Mouse (Mus musculus): ENCODE data around the gene Snx7. TPM values are rescaled to one million over a fixed set of nuclear protein-coding genes. Genes with fewer than 3 reads are reported as not detected.

Snx7 gene
- total and polyA plus RNA-seq, 2 experiments from 2014 or later = 27.4 to 32.3 TPM

GRCm38 (mm10) chr3:117823218-117823617 is 45.5 kb downstream of the Snx7 start:
- Histone ChIP-seq H3K4me1 (ENCODE audit: insufficient read depth) (peaks cover 10% of the 10 kb centered on the region), H3K27me3 (ENCODE audit: insufficient read depth, low read length) (no peaks in the 10 kb centered on the region), H3K9me3 (ENCODE audit: low read length) (no peaks in the 10 kb centered on the region), H3K4me3 (ENCODE audit: low read depth, low read length) (no peak overlapping the region), H3K4me2 (ENCODE audit: low read depth) (no peak overlapping the region), H3K27ac (ENCODE audit: low read depth, low read length) (peak overlapping the region; percentile 54; the same call in 1 of the 2 replicates), H3K9ac (no peak overlapping the region), H3K36me3 (ENCODE audit: insufficient read depth) (no peaks in the 10 kb centered on the region)
- DNase-seq = peak; percentile 55
- no peak for TF ChIP-seq CTCF (IDR thresholded peaks at IDR 0.05; ENCODE audit: low read depth)
- WGBS = 58% methylated on average over 3 of the region's 3 CpGs
- ATAC-seq = peak; percentile 57; the same call in 1 of the 2 replicates

GRCm38 (mm10) chr3:117817635-117818034 is 51.1 kb downstream of the Snx7 start:
- DNase-seq (no peak), ATAC-seq (no peak)
- no peaks in the 10 kb centered on the region for H3K36me3 ChIP-seq (ENCODE audit: insufficient read depth)
- no peaks in the 10 kb centered on the region for H3K27me3 ChIP-seq (ENCODE audit: insufficient read depth, low read length)
- H3K4me3 ChIP-seq (ENCODE audit: low read depth, low read length) = no peak overlapping the region
- H3K27ac ChIP-seq (ENCODE audit: low read depth, low read length) = no peak overlapping the region
- no peak for TF ChIP-seq CTCF (IDR thresholded peaks at IDR 0.05; ENCODE audit: low read depth)
- no peaks in the 10 kb centered on the region for H3K9me3 ChIP-seq (ENCODE audit: low read length)
- no peaks in the 10 kb centered on the region for H3K4me1 ChIP-seq (ENCODE audit: insufficient read depth)
- no peak overlapping the region for H3K4me2 ChIP-seq (ENCODE audit: low read depth)
- H3K9ac ChIP-seq = no peak overlapping the region
- 94% methylated on average over 1 of the region's 1 CpGs for WGBS

DNA sequence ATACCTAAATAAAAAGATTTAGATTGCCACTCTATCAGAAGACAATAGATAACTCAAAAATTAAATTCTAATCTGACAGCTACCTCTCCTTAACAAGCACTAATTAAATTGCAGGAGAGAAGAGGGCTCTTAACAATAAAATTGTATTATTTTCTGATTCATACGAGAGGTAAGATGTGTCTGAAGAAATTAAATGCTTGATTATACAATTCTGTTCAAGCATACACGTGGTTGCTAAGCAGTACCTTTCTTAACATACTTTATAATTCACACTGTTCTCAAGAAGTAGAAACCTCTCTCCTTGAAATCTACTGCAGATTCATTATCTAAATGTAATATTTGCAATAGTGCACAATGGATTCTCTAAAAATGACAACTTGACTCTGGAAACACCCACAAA is 54.5 kb downstream of the Snx7 start:
- 54% methylated on average over 2 of the region's 2 CpGs for WGBS
- H3K27ac ChIP-seq (ENCODE audit: low read depth, low read length) = peak overlapping the region; percentile 64; the same call in 1 of the 2 replicates
- no peaks in the 10 kb centered on the region for H3K4me1 ChIP-seq (ENCODE audit: insufficient read depth)
- no peaks in the 10 kb centered on the region for H3K27me3 ChIP-seq (ENCODE audit: insufficient read depth, low read length)
- no peak overlapping the region for H3K4me3 ChIP-seq (ENCODE audit: low read depth, low read length)
- no peaks in the 10 kb centered on the region for H3K9me3 ChIP-seq (ENCODE audit: low read length)
- 0 out of 2 replicates have a peak, but pooled peaks cover 3% of the 10 kb centered on the region for H3K36me3 ChIP-seq (ENCODE audit: insufficient read depth)
- no peak overlapping the region for H3K4me2 ChIP-seq (ENCODE audit: low read depth)
- TF ChIP-seq CTCF (IDR thresholded peaks at IDR 0.05; ENCODE audit: low read depth) = no peak
- H3K9ac ChIP-seq = no peak overlapping the region
- DNase-seq = no peak
- ATAC-seq = peak; percentile 91

- WGBS = 87% methylated on average over 4 of the region's 4 CpGs
- Histone ChIP-seq H3K9me3 (ENCODE audit: low read length) (no peaks in the 10 kb centered on the region), H3K27me3 (ENCODE audit: insufficient read depth, low read length) (no peaks in the 10 kb centered on the region), H3K4me2 (ENCODE audit: low read depth) (no peak overlapping the region), H3K27ac (ENCODE audit: low read depth, low read length) (no peak overlapping the region), H3K36me3 (ENCODE audit: insufficient read depth) (0 out of 2 replicates have a peak, but pooled peaks cover 3% of the 10 kb centered on the region), H3K4me1 (ENCODE audit: insufficient read depth) (no peaks in the 10 kb centered on the region), H3K4me3 (ENCODE audit: low read depth, low read length) (no peak overlapping the region), H3K9ac (no peak overlapping the region)
- no peak for TF ChIP-seq CTCF (IDR thresholded peaks at IDR 0.05; ENCODE audit: low read depth)
- DNase-seq (no peak), ATAC-seq (no peak)
Observed at GRCm38 (mm10) chr3:117812135-117812534, 56.6 kb downstream of the Snx7 start.

- no peak for TF ChIP-seq CTCF (IDR thresholded peaks at IDR 0.05; ENCODE audit: low read depth)
- 92% methylated on average over 6 of the region's 6 CpGs for WGBS
- 0 out of 2 replicates have a peak, but pooled peaks cover 3% of the 10 kb centered on the region for H3K36me3 ChIP-seq (ENCODE audit: insufficient read depth)
- H3K27ac ChIP-seq (ENCODE audit: low read depth, low read length) = no peak overlapping the region
- no peak for DNase-seq
- ATAC-seq = no peak
- H3K4me1 ChIP-seq (ENCODE audit: insufficient read depth) = no peaks in the 10 kb centered on the region
- H3K4me2 ChIP-seq (ENCODE audit: low read depth) = no peak overlapping the region
- H3K9ac ChIP-seq = no peak overlapping the region
- no peaks in the 10 kb centered on the region for H3K9me3 ChIP-seq (ENCODE audit: low read length)
- H3K4me3 ChIP-seq (ENCODE audit: low read depth, low read length) = no peak overlapping the region
- H3K27me3 ChIP-seq (ENCODE audit: insufficient read depth, low read length) = no peaks in the 10 kb centered on the region
Observed at GRCm38 (mm10) chr3:117805782-117806181, 63.0 kb downstream of the Snx7 start.

- no peak for TF ChIP-seq CTCF (IDR thresholded peaks at IDR 0.05; ENCODE audit: low read depth)
Observed at GRCm38 (mm10) chr3:117794501-117794900, 74.2 kb downstream of the Snx7 start.

GRCm38 (mm10) chr3:117791951-117792350 is 76.8 kb downstream of the Snx7 start:
- ATAC-seq (no peak), DNase-seq (no peak)

More at GRCm38 (mm10) chr3:117794501-117794900, 74.2 kb downstream of the Snx7 start:
- ATAC-seq = no peak
- Histone ChIP-seq H3K27me3 (ENCODE audit: insufficient read depth, low read length) (no peaks in the 10 kb centered on the region), H3K9ac (no peak overlapping the region), H3K9me3 (ENCODE audit: low read length) (no peaks in the 10 kb centered on the region), H3K4me2 (ENCODE audit: low read depth) (no peak overlapping the region), H3K27ac (ENCODE audit: low read depth, low read length) (no peak overlapping the region), H3K36me3 (ENCODE audit: insufficient read depth) (no peaks in the 10 kb centered on the region), H3K4me1 (ENCODE audit: insufficient read depth) (no peaks in the 10 kb centered on the region), H3K4me3 (ENCODE audit: low read depth, low read length) (no peak overlapping the region)
- no peak for DNase-seq

More at GRCm38 (mm10) chr3:117791951-117792350, 76.8 kb downstream of the Snx7 start:
- Histone ChIP-seq H3K4me1 (ENCODE audit: insufficient read depth) (0 out of 2 replicates have a peak, but pooled peaks cover 6% of the 10 kb centered on the region), H3K27ac (ENCODE audit: low read depth, low read length) (no peak overlapping the region), H3K36me3 (ENCODE audit: insufficient read depth) (no peaks in the 10 kb centered on the region), H3K27me3 (ENCODE audit: insufficient read depth, low read length) (no peaks in the 10 kb centered on the region), H3K9ac (no peak overlapping the region), H3K9me3 (ENCODE audit: low read length) (no peaks in the 10 kb centered on the region), H3K4me2 (ENCODE audit: low read depth) (no peak overlapping the region), H3K4me3 (ENCODE audit: low read depth, low read length) (no peak overlapping the region)
- TF ChIP-seq CTCF (IDR thresholded peaks at IDR 0.05; ENCODE audit: low read depth) = no peak
- WGBS = 48% methylated on average over 4 of the region's 4 CpGs

Data from forebrain, postnatal 0 days (tissue).